Mouse (Mus musculus): Measurements from ENCODE around the gene Alkal2.

GRCm38 (mm10) chr12:30912048-30912381 is 27.9 kb downstream of the Alkal2 start:
- no peak for TF ChIP-seq POLR2A (IDR thresholded peaks at IDR 0.05; ENCODE audit: low read depth, low read length)
- no peak for TF ChIP-seq CTCF (IDR thresholded peaks at IDR 0.05; ENCODE audit: borderline replicate concordance, insufficient read depth, low read length)
